Mouse (Mus musculus): ENCODE data around the gene Tmem219.

Tmem219 gene

GRCm38 (mm10) chr7:126922624-126923060 is at the start of gene Tmem219:
Gene Tmem219, minus strand, starts transcription at chr7:126922917.
- DNase-seq, result no peak

GRCm38 (mm10) chr7:126967361-126967760 is 44.6 kb upstream of the Tmem219 start:
- no peak for DNase-seq

DNA sequence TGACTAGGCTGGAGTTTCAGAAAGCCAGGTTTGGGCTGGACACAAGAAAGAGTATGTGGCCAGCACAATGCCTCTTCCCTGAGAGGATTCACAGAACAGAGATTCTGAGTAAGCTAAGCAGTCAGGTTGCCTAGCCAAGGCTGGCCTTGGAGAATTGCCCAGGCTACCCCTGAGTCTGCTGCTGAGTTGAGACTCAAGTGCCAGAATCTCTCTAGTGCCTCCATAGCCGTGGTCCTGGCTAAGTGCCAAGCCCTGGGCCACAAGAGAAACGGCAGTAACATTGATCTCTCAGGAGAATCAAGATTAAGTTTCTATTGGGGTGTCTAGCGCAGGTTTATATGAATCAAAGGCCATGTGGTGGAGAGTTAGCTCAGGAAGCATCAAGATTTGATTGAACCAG is 42.9 kb upstream of the Tmem219 start:
- peak; percentile 81 for DNase-seq

GRCm38 (mm10) chr7:126963548-126964286 is 41.0 kb upstream of the Tmem219 start:
- DNase-seq, result peak; percentile 37

DNA sequence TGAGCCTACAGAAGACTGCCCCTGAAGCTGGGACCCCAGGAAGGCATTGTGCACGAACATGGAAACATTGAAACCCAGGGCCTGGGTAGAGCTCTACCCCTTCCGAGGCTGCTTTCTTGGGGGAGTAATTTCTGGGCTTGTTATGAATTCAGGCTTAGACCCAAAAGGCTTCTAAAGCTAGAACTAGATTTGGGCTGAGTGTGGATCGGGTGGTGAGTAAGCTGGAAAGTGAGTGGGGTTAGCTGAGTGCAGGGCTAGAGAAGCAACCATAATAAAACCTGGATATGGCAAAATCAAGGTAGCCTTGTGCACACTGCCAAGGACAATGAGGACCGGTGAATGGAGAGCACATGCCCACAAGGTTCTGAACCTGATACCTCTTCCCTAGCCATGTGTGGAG is 39.2 kb upstream of the Tmem219 start:
- DNase-seq, result no peak

DNA sequence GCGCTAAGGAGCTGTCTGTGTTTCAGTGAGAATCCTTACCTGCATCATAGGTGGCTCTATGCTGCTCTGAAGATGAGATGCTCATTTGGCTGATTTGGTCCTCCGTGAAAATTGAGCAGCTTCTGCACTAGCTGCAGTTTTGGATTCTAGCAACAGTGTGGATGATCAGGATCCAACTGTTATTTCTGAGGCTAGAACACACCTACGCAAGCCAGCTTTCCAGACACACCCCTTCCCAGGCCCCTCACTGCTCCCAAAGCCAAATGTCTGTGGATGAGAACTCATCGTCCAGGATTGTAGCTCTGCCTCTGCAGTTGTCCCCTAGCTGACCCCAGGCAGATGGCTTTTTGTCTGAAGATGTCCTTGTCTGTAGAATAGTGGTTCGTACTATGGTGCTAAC is 38.4 kb upstream of the Tmem219 start:
- no peak for DNase-seq

GRCm38 (mm10) chr7:126959780-126960179 is 37.1 kb upstream of the Tmem219 start:
- no peak for DNase-seq

DNA sequence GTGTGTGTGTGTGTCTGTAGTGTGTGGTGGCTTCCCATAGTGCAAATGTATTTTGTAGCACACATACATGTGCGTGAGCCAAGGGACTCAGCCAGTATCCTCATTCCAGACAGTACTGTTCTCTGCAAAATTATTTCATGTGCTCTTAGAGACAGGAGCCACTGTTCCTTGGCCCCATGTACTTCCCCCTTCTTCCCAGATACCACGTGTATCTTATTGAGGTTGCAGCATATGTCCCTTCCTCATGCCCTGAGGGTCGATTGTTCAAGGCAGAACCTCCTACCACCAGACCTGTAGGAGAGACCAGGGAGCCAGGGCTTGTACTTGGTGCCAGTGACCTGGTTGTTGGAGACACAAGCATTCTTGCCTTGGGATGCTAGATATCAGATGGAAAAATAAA is 32.4 kb upstream of the Tmem219 start:
- DNase-seq, result no peak

GRCm38 (mm10) chr7:126952646-126953045 is 29.9 kb upstream of the Tmem219 start:
- DNase-seq, result peak; percentile 65

DNA sequence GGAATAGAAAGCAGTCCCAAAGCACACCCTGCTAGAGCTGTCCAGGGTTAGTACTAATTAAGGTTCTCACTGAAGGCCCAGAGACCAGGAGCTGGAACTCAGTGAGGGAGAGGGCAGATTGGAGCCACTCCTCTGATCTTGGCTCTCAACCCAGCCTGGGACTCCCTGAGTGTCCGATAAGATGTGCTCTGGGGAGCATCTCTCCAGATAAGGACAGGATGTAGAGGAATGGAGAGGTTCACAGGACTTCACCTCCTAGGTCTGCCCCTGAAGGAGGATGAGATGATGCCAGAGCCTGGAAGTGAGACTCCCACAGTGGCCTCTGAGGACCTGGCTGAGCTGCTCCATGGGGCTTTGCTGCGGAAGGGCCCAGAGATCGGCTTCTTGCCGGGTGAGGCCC is 29.0 kb upstream of the Tmem219 start:
- peak; percentile 61 for DNase-seq

DNA sequence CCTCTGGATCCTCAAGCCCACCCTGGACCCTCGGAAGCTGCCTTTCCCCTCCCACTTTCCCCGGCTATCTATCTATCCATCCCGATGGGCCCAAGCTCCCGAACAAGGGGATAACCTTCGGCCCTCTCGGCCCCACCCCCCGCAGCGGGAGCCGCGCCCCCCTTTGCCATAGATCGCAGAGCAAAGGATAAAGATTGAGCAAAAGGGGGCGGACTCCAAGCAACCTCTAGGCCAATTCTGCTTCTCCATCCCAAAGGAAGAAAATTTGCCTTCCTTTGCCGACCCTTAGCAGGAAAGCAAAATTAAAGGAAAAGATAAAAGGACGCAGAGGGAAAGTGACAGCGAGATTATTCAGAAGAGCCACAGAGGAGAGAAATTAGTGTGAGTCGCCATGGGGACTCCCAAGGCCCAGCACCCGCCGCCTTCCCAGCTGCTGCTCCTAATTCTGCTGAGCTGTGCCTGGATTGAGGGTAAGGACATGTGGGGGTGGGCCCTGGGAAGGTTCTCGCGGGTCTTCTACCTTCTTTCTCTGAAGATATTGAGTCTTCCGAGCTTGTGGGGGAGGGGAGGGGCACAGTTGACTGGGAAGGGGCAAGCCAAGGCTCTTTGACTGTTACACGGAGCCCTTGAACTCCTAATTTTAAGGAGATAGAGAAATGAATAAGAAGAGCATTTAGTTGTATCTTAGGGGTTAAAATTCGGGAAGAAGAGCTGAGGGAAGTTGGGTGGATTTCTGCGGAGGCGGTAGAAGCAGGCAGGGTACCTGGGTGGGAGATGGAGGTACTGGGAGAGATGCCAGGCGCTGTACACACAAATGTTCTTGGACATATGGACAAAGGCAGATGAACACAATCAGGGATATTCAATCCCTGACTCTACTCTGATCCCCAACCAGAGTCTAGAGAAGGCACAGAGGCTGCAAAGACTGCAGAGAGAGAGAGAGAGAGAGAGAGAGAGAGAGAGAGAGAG is 28.2 kb upstream of the Tmem219 start:
- peak; percentile 75 for DNase-seq

DNA sequence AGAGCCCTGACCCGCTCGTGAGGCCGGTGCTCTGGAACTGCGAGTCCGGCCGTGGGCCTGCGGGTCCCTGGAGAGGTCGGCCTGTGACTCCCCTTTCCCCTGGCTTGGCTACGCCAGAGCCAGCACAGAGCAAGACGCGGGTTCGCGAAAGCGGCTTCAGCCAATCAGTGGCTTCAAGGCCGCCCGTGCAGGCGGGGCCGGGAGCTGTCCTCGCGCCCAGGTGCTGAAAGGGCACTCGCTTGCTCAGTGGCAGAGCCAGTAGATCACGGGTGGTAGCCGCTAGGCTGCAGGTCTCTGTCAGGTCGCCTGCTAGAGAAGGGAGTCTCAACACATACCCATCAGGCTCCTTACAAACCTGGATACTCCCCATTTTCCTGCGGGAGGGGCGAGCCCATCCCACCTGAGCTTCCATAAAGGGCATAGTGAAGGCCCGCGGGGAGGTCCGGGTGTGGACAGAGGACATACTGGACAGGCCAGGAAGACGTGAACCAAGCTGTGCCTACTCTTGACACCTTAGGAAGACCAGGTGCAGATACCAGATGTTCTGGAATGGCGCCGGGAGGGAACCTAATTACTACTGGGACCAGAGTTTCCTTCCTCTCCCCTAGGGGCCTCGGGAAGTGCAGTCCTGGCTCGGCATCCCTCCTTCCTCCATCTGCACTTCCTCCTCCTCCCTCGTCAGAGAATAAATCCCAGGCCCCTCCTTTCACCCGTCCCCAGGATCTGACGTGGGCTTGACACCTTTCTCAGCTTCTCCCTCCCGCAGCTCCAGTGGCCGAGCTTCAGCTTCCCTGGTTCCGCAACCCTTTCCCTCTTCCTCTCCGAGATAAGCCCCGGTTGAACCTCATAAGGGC is 27.3 kb upstream of the Tmem219 start, which contains the start of gene Sez6l2:
Gene Sez6l2, plus strand, starts transcription at position 771 of the 854 bp plus-strand sequence.
- peak; percentile 94 for DNase-seq

DNA sequence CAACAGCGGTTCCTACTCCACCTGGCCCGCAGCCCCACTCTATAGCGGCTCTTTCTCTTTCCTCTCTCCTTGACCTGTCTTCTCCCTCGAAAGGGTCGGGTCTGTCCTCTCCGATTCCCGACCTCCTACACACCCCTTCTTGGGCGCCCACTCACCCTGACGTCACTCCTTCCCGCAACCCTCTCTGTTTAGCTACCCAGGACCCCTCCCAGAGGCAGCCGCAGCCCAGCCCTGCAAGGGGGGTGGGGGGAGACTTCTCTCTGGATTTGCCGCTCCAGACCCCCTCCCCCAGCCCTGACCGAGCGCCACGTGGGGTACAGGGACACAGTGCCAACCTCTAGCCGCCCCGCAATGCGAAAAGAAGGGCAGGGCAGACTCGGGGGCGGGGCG is 26.7 kb upstream of the Tmem219 start, which contains the start of gene Asphd1:
Gene Asphd1, minus strand, starts transcription at position 180 of the 390 bp plus-strand sequence.
- DNase-seq, result no peak

- DNase-seq, result peak; percentile 62
Observed at GRCm38 (mm10) chr7:126948626-126949025, 25.9 kb upstream of the Tmem219 start.

- peak; percentile 70 for DNase-seq
Observed at GRCm38 (mm10) chr7:126946530-126946929, 23.8 kb upstream of the Tmem219 start.

GRCm38 (mm10) chr7:126941801-126942200 is 19.1 kb upstream of the Tmem219 start:
- DNase-seq, result no peak

DNA sequence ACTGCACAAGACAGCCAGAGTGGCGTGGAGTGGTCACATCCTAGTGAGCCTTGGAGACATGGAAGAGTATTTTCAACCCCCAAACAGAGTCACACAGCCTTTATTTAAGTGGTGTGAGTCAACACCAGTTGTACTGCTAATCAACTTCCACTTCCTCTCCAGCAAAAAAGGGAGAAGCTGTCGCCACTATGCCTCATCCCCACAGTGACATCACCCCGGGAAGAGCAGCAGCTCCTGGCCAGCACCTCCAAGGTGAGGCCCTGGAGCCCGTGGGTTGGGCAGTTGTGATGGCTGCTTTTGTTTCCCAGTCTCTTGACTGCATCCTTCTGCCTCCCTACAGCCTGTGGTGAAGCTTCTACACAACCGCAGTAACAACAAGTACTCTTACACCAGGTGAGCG is 18.5 kb upstream of the Tmem219 start:
- DNase-seq, result no peak

GRCm38 (mm10) chr7:126932652-126933051 is 9.9 kb upstream of the Tmem219 start:
- no peak for DNase-seq

- no peak for DNase-seq
Observed at GRCm38 (mm10) chr7:126929046-126929445, 6.3 kb upstream of the Tmem219 start.

DNA sequence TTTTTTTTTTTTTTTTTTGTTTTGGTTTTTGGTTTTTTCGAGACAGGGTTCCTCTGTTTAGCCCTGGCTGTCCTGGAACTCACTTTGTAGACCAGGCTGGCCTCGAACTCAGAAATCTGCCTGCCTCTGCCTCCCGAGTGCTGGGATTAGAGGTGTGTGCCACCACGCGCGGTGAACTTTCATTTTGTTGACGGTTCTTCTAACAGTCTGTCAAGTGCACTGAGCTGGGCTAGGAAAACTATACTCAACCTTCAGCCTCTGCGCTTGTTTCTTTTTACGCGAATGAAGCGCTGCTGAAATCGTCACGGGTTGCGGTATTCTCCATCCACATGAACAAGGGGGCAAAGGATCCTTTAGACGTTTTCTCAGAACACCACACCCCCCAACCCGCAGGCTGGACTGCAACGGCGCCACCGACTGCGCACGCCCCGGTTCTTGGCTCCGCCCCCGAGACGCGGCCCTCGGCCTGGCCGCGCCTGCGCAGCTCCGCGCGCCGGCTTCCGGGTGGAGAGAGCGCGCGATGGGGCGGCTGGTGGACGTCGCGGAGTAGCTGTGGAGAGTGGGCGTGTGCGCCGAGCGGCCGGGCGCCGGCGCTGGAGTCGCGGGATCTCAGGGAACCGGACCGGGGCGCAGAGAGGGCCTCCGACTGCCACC is 5.8 kb upstream of the Tmem219 start, which contains the start of gene Kctd13:
Gene Kctd13, plus strand, starts transcription at position 496 of the 654 bp plus-strand sequence.
- peak; percentile 92 for DNase-seq

GRCm38 (mm10) chr7:126926299-126926698 is 3.6 kb upstream of the Tmem219 start:
- DNase-seq, result no peak

DNA sequence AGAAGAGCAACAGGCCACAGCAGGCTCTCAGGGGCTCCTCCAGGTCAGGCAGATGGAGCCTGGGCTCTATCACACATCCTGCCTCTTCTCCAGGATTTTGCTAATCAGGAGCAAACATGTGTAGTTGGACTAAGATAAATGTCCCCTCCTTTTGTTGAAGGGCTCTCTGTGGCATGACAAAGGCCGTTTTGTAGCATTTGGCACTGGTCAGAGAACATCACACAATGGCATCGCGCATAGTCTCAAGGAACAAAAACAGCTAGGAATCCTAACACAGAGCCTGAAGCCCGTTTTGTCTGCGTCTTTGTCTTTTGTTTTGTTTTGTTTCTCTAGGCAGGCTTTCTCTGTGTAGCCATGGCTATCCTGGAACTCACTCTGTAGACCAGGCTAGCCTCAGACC is 1.3 kb upstream of the Tmem219 start:
- no peak for DNase-seq

All from cerebellum, adult 9-11 months (tissue).